Mouse (Mus musculus): ENCODE measurements at regions not wholly inside any gene's neighbourhood (a gene's known extent, or its start where the extent isn't known, plus 50 kb on each side); places are given as distances from the start of the nearest gene placed in this dataset.

GRCm38 (mm10) chr2:78606388-78606787 is 261.5 kb upstream of the Ube2e3 start:
- TF ChIP-seq CTCF (IDR thresholded peaks at IDR 0.05; ENCODE audit: low read depth) = no peak
- no peak for TF ChIP-seq EP300 (optimal IDR thresholded peaks at IDR 0.05)
